Mouse (Mus musculus) heart, postnatal 14 days (tissue): Measurements from ENCODE around the gene Otor. TPM values are rescaled to one million over a fixed set of nuclear protein-coding genes. Genes with fewer than 3 reads are reported as not detected.

Source experiments
- DNase-seq, 2 experiments: peaks; one replicate each; pipeline ENCODE4 v3.0.0; 2021 to 2022
- intact Hi-C: fragments of 180-260 bp; cut with DNase I; formaldehyde crosslinking; loops from one replicate; pipeline ENCODE4 v1.15.1; 2025
- total RNA-seq, 2 experiments: library from RNA; stranded (reverse); gene quantifications; 2 replicates each; pipeline ENCODE4 v1.2.3; 2021

The Otor gene
- total RNA-seq, 2 experiments from 2014 or later: not detected

- peak; percentile 10 to 13 for DNase-seq
- intact Hi-C loops: loop anchor here (10.0 kb wide), 1 partner anchor 1097 kb away; no protein-coding TSS in a partner anchor
These were observed 39.2 kb downstream of the Otor start for GRCm38 (mm10) chr2:143117453-143117852.

DNA sequence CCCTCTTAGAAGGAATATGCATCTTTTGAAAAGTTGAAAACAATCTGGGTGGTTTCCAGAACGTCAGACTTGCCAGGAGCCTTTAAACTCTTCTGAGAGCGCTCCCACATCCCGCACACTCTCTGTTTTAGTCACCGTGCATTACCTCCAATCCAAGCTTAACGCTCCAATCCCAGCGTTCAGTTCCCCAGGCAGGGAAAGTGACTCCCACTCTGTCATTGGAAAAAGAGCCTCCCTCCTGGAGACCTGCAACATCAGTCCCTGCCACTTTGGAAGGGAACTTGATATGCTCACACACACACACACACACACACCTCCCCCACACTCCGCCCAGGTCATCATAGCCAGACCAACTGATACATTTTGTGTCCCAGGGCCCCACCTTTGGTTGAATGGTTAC lies 39.9 kb downstream of the Otor start:
- no peak for DNase-seq
- intact Hi-C loops: loop anchor here (10.0 kb wide), 1 partner anchor 1097 kb away; no protein-coding TSS in a partner anchor

DNA sequence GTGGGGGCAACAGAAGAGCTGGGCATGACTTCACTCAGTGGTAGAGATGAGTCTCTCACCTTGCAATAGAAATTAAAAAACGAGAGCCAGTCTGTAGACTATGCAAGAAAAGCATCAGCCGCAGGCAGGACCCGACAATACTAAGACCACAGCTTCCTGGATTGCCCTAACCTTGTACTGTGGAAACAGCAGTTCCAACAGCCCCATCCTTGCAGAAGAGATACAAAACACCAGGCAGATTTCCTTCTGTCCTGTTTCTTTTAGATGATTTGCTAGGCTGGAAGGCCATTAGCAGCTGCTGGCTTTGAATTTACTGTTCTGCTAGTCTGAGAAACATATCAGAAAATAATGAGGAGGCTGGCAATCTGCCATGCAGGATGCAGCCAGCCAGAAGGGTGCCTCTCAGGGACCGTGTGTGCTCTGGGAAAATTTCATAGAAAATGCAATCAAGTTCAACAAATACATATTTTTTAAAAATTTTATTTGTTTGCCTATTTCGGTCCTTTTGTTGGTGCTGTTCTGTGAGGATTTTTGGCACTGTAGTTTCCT lies 52.9 kb downstream of the Otor start:
- peak; percentile 7 to 27 for DNase-seq
- intact Hi-C loops: no loop called here

Other genes starting within 250 kb of the Otor start
- gene Kif16b, start 176.9 kb upstream of the Otor start, total RNA-seq: 10 to 100 TPM; 24.0 to 24.2 TPM
- gene Snrpb2, start 15.4 kb upstream of the Otor start, total RNA-seq: 10 to 100 TPM; 23.2 to 28.2 TPM